Mouse (Mus musculus): Measurements from ENCODE around the gene Shroom3. TPM values are rescaled to one million over a fixed set of nuclear protein-coding genes. Genes with fewer than 3 reads are reported as not detected.

The Shroom3 gene
- polyA plus RNA-seq, 1 experiment from 2014 or later = 12.9 TPM

- Histone ChIP-seq H3K9ac (ENCODE audit: low read length) (no peak overlapping the region), H3K4me2 (ENCODE audit: low read length) (no peak overlapping the region), H3K27me3 (replicated peaks; ENCODE audit: control insufficient read depth, insufficient read depth, low read length) (no peaks in the 10 kb centered on the region), H3K4me3 (ENCODE audit: low read depth, low read length) (no peak overlapping the region), H3K9me3 (ENCODE audit: control insufficient read depth, low read length) (no peaks in the 10 kb centered on the region), H3K4me1 (replicated peaks; ENCODE audit: control insufficient read depth, insufficient read depth, low read length) (0 out of 2 replicates have a peak, but pooled peaks cover 5% of the 10 kb centered on the region), H3K27ac (ENCODE audit: low read depth) (no peak overlapping the region), H3K36me3 (ENCODE audit: control insufficient read depth, insufficient read depth, low read length) (peaks cover 30% of the 10 kb centered on the region)
- DNase-seq (ENCODE audit: low spot score) (no peak), ATAC-seq (replicated peaks; ENCODE audit: low FRiP score, low TSS enrichment, low read depth) (no peak)
- 52% methylated on average over 8 of the region's 8 CpGs for WGBS
Observed at GRCm38 (mm10) chr5:92969443-92969842, 286.2 kb downstream of the Shroom3 start.

- ATAC-seq (replicated peaks; ENCODE audit: low FRiP score, low TSS enrichment, low read depth) (no peak), DNase-seq (ENCODE audit: low spot score) (no peak)
- Histone ChIP-seq H3K4me3 (ENCODE audit: low read depth, low read length) (no peak overlapping the region), H3K27me3 (replicated peaks; ENCODE audit: control insufficient read depth, insufficient read depth, low read length) (no peaks in the 10 kb centered on the region), H3K36me3 (ENCODE audit: control insufficient read depth, insufficient read depth, low read length) (peaks cover 25% of the 10 kb centered on the region), H3K27ac (ENCODE audit: low read depth) (no peak overlapping the region), H3K9ac (ENCODE audit: low read length) (no peak overlapping the region), H3K9me3 (ENCODE audit: control insufficient read depth, low read length) (no peaks in the 10 kb centered on the region), H3K4me2 (ENCODE audit: low read length) (no peak overlapping the region), H3K4me1 (replicated peaks; ENCODE audit: control insufficient read depth, insufficient read depth, low read length) (0 out of 2 replicates have a peak, but pooled peaks cover 5% of the 10 kb centered on the region)
- WGBS = 65% methylated on average over 2 of the region's 2 CpGs
Observed at GRCm38 (mm10) chr5:92969926-92970325, 286.7 kb downstream of the Shroom3 start.

GRCm38 (mm10) chr5:92970480-92970879 lies 287.2 kb downstream of the Shroom3 start:
- WGBS = 34% methylated on average over 7 of the region's 7 CpGs
- H3K4me1 ChIP-seq (replicated peaks; ENCODE audit: control insufficient read depth, insufficient read depth, low read length) = 0 out of 2 replicates have a peak, but pooled peaks cover 5% of the 10 kb centered on the region
- no peaks in the 10 kb centered on the region for H3K9me3 ChIP-seq (ENCODE audit: control insufficient read depth, low read length)
- peaks cover 20% of the 10 kb centered on the region for H3K36me3 ChIP-seq (ENCODE audit: control insufficient read depth, insufficient read depth, low read length)
- no peaks in the 10 kb centered on the region for H3K27me3 ChIP-seq (replicated peaks; ENCODE audit: control insufficient read depth, insufficient read depth, low read length)
- ATAC-seq (replicated peaks; ENCODE audit: low FRiP score, low TSS enrichment, low read depth) (no peak), DNase-seq (ENCODE audit: low spot score) (no peak)
- no peak overlapping the region for H3K9ac ChIP-seq (ENCODE audit: low read length)
- no peak overlapping the region for H3K4me2 ChIP-seq (ENCODE audit: low read length)
- H3K4me3 ChIP-seq (ENCODE audit: low read depth, low read length) = no peak overlapping the region
- no peak overlapping the region for H3K27ac ChIP-seq (ENCODE audit: low read depth)

- no peak for ATAC-seq (replicated peaks; ENCODE audit: low FRiP score, low TSS enrichment, low read depth)
- Histone ChIP-seq H3K9ac (ENCODE audit: low read length) (no peak overlapping the region), H3K9me3 (ENCODE audit: control insufficient read depth, low read length) (no peaks in the 10 kb centered on the region), H3K4me3 (ENCODE audit: low read depth, low read length) (no peak overlapping the region), H3K36me3 (ENCODE audit: control insufficient read depth, insufficient read depth, low read length) (no peaks in the 10 kb centered on the region), H3K27me3 (replicated peaks; ENCODE audit: control insufficient read depth, insufficient read depth, low read length) (no peaks in the 10 kb centered on the region), H3K4me2 (ENCODE audit: low read length) (no peak overlapping the region), H3K27ac (ENCODE audit: low read depth) (no peak overlapping the region), H3K4me1 (replicated peaks; ENCODE audit: control insufficient read depth, insufficient read depth, low read length) (no peaks in the 10 kb centered on the region)
- 81% methylated on average over 6 of the region's 6 CpGs for WGBS
- DNase-seq (ENCODE audit: low spot score) = no peak
Observed at GRCm38 (mm10) chr5:92980393-92980792, 297.2 kb downstream of the Shroom3 start.

GRCm38 (mm10) chr5:92980862-92981261 lies 297.6 kb downstream of the Shroom3 start:
- no peak overlapping the region for H3K9ac ChIP-seq (ENCODE audit: low read length)
- ATAC-seq (replicated peaks; ENCODE audit: low FRiP score, low TSS enrichment, low read depth) (no peak), DNase-seq (ENCODE audit: low spot score) (no peak)
- no peaks in the 10 kb centered on the region for H3K36me3 ChIP-seq (ENCODE audit: control insufficient read depth, insufficient read depth, low read length)
- H3K27me3 ChIP-seq (replicated peaks; ENCODE audit: control insufficient read depth, insufficient read depth, low read length) = no peaks in the 10 kb centered on the region
- no peaks in the 10 kb centered on the region for H3K9me3 ChIP-seq (ENCODE audit: control insufficient read depth, low read length)
- H3K4me3 ChIP-seq (ENCODE audit: low read depth, low read length) = no peak overlapping the region
- no peak overlapping the region for H3K27ac ChIP-seq (ENCODE audit: low read depth)
- no peaks in the 10 kb centered on the region for H3K4me1 ChIP-seq (replicated peaks; ENCODE audit: control insufficient read depth, insufficient read depth, low read length)
- no peak overlapping the region for H3K4me2 ChIP-seq (ENCODE audit: low read length)
- 69% methylated on average over 2 of the region's 2 CpGs for WGBS

- Histone ChIP-seq H3K27ac (ENCODE audit: low read depth) (no peak overlapping the region), H3K9me3 (ENCODE audit: control insufficient read depth, low read length) (no peaks in the 10 kb centered on the region)
- no peak for DNase-seq (ENCODE audit: low spot score)
Observed at GRCm38 (mm10) chr5:92982673-92983072, 299.4 kb downstream of the Shroom3 start.

GRCm38 (mm10) chr5:92983942-92984341 lies 300.7 kb downstream of the Shroom3 start:
- Histone ChIP-seq H3K27ac (ENCODE audit: low read depth) (no peak overlapping the region), H3K4me3 (ENCODE audit: low read depth, low read length) (no peak overlapping the region), H3K27me3 (replicated peaks; ENCODE audit: control insufficient read depth, insufficient read depth, low read length) (no peaks in the 10 kb centered on the region), H3K36me3 (ENCODE audit: control insufficient read depth, insufficient read depth, low read length) (no peaks in the 10 kb centered on the region), H3K9me3 (ENCODE audit: control insufficient read depth, low read length) (no peaks in the 10 kb centered on the region), H3K4me1 (replicated peaks; ENCODE audit: control insufficient read depth, insufficient read depth, low read length) (peaks cover 10% of the 10 kb centered on the region), H3K4me2 (ENCODE audit: low read length) (no peak overlapping the region), H3K9ac (ENCODE audit: low read length) (no peak overlapping the region)
- 40% methylated on average over 2 of the region's 2 CpGs for WGBS
- DNase-seq (ENCODE audit: low spot score) (no peak), ATAC-seq (replicated peaks; ENCODE audit: low FRiP score, low TSS enrichment, low read depth) (no peak)

More at GRCm38 (mm10) chr5:92982673-92983072, 299.4 kb downstream of the Shroom3 start:
- Histone ChIP-seq H3K4me3 (ENCODE audit: low read depth, low read length) (no peak overlapping the region), H3K4me1 (replicated peaks; ENCODE audit: control insufficient read depth, insufficient read depth, low read length) (no peaks in the 10 kb centered on the region), H3K27me3 (replicated peaks; ENCODE audit: control insufficient read depth, insufficient read depth, low read length) (no peaks in the 10 kb centered on the region), H3K36me3 (ENCODE audit: control insufficient read depth, insufficient read depth, low read length) (no peaks in the 10 kb centered on the region), H3K4me2 (ENCODE audit: low read length) (no peak overlapping the region), H3K9ac (ENCODE audit: low read length) (no peak overlapping the region)
- no peak for ATAC-seq (replicated peaks; ENCODE audit: low FRiP score, low TSS enrichment, low read depth)

- WGBS = 37% methylated on average over 1 of the region's 1 CpGs
- Histone ChIP-seq H3K4me2 (ENCODE audit: low read length) (no peak overlapping the region), H3K4me1 (replicated peaks; ENCODE audit: control insufficient read depth, insufficient read depth, low read length) (peaks cover 15% of the 10 kb centered on the region), H3K36me3 (ENCODE audit: control insufficient read depth, insufficient read depth, low read length) (no peaks in the 10 kb centered on the region), H3K9ac (ENCODE audit: low read length) (no peak overlapping the region), H3K27me3 (replicated peaks; ENCODE audit: control insufficient read depth, insufficient read depth, low read length) (no peaks in the 10 kb centered on the region), H3K27ac (ENCODE audit: low read depth) (no peak overlapping the region), H3K9me3 (ENCODE audit: control insufficient read depth, low read length) (no peaks in the 10 kb centered on the region), H3K4me3 (ENCODE audit: low read depth, low read length) (no peak overlapping the region)
- DNase-seq (ENCODE audit: low spot score) (no peak), ATAC-seq (replicated peaks; ENCODE audit: low FRiP score, low TSS enrichment, low read depth) (no peak)
Observed at GRCm38 (mm10) chr5:92984692-92985091, 301.5 kb downstream of the Shroom3 start.

- Histone ChIP-seq H3K4me2 (ENCODE audit: low read length) (no peak overlapping the region), H3K36me3 (ENCODE audit: control insufficient read depth, insufficient read depth, low read length) (no peaks in the 10 kb centered on the region), H3K4me1 (replicated peaks; ENCODE audit: control insufficient read depth, insufficient read depth, low read length) (peaks cover 15% of the 10 kb centered on the region), H3K9ac (ENCODE audit: low read length) (no peak overlapping the region), H3K4me3 (ENCODE audit: low read depth, low read length) (no peak overlapping the region), H3K27ac (ENCODE audit: low read depth) (no peak overlapping the region), H3K9me3 (ENCODE audit: control insufficient read depth, low read length) (no peaks in the 10 kb centered on the region), H3K27me3 (replicated peaks; ENCODE audit: control insufficient read depth, insufficient read depth, low read length) (no peaks in the 10 kb centered on the region)
- DNase-seq (ENCODE audit: low spot score) = no peak
- 82% methylated on average over 2 of the region's 2 CpGs for WGBS
- no peak for ATAC-seq (replicated peaks; ENCODE audit: low FRiP score, low TSS enrichment, low read depth)
Observed at GRCm38 (mm10) chr5:92985391-92985790, 302.2 kb downstream of the Shroom3 start.

All from intestine, embryonic 14.5 days (tissue).